Mouse (Mus musculus): Measurements from ENCODE around the gene Dnajc8. TPM values are rescaled to one million over a fixed set of nuclear protein-coding genes. Genes with fewer than 3 reads are reported as not detected.
"Not testable (repeated sequence)": the region's sequence is repeated elsewhere in the genome, so short reads cannot be mapped to it uniquely, and the experiment has no call there.

Gene Dnajc8
- total RNA-seq, 2 experiments from 2014 or later: 85.4 to 90.8 TPM

DNA sequence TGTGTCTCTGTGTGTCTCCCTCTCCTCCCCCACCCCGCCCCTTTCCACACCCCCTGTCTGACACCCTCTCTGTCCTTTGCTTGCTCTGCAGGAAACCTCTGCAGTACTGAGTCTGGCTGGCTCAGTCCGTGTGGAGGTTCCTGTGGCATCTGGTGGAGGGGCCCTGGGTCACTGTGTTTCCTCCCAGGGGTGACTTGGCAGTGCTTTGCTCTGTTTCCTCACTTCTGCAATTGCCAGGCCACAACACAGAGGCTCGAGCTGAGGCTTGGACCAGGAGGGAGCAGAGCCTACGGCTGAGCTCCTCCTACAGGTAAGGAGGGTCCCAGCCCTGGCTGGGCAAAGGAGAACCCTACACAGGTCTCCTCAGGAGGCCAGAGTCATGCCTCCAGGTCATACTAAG is 28.6 kb downstream of the Dnajc8 start, which contains the start of gene Ptafr:
Gene Ptafr, plus strand, starts transcription at position 103 of the 400 bp plus-strand sequence.
- no peak for DNase-seq (ENCODE audit: low spot score in 2 of 2)

DNA sequence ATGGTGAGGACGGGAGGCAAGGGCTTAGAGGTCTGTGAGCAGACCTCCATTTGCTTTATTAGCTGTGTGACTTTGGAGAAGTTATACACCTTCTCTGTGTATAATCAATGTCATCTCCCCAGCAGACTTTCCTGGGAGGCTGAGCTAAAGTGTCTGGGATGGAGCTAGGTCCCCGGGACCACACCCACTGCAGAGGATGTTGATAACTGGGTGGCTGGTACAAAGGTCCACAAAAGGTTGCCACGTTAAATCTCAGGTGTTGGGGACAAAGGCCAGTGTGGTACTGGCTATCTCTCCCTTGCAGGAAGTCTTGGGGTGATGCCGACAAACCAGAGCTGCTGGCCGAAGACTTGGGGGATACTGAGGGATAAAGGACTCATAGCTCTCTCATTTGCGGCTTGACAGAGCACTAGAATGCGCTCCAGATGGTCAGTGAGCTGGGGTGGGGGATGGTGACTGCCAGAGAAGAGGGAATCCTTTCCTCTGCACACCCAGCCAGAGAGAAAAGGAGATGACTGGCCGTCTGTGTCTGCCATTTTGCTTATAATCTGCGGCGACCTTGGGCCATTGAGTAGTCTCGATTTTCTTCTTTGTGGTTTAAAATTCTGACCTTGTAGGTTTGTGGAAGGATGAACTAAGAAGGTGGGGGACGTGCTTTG is 29.9 kb downstream of the Dnajc8 start:
- no peak for DNase-seq (ENCODE audit: low spot score in 2 of 2)

DNA sequence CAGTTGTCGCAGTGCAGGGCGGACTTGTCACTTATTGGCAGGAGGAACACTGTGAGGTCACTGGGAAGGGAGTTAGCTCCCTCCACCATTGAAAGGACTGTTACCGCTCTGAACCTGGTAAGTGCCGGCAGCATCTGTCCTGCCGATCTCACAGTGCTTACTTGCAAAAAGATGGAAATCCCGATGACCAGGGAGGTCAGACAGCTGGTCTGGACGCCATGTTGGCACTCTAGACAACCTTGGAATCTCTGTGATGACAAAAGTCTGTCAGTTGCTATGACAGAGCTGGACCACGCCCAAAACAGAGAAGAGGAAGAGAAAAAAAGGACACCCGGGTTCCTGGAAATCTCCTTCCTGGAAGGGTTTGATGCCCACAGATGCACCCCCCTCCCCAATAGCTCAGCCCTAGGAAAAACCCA is 32.0 kb downstream of the Dnajc8 start:
- no peak for DNase-seq (ENCODE audit: low spot score in 2 of 2)

DNA sequence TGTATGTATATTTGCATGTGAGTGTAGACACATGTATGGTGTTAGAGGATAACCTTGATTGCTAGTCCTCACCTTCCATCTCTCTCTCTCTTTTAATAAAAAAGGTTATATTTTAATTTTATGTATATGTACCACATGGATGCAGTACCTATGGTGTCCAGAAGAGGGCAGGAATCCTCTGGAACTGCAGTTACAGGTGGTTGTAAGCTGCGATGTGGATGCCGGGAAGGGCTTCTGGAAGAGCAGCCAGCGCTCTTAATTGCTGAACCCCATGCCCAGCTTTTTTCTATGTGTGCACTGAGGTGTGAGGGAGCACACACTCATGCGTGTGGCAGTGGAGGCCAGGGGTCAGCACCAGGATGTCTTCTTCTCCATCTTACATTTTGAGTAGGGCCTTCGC is 33.8 kb downstream of the Dnajc8 start:
- no peak for DNase-seq (ENCODE audit: low spot score in 2 of 2)

DNA sequence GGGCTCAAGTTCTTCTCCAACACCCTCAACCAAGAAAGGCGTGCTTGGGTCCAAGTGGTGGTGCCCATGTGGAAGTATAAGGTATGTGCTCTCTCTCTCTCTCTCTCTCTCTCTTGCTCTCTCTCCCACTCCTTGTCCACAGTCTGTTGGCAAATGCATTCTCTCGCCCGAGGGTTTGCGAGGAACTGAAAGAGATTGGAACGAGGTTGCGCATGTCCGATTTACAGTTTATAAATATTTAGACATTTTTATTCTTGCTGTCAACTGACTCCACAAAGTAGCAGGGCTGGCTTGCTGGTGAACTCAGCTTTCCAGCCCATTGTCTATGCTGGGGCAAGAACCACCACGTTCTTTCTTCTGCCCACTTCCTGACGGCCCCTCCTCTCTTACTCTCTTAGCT is 35.8 kb downstream of the Dnajc8 start:
- DNase-seq (ENCODE audit: low spot score in 2 of 2): no peak

DNA sequence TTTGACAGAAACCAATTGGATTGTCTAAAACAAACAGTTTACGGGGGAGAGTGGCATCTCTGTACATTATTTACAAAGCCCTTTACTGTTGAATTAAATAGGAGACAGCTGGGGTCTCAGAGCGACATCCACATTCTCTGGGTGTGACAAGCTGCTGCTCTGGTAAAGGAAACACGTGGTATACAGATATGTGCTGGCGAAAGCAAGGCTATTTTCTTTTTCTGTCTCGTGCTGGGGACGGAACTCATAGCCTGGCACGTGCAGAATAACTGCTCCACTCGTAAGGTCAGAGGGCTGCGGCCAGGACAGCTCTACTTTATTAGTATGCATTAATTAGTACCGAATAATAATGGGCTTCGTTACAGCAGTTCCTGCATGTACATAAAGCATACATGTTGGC is 38.0 kb downstream of the Dnajc8 start:
- no peak for DNase-seq (ENCODE audit: low spot score in 2 of 2)

DNA sequence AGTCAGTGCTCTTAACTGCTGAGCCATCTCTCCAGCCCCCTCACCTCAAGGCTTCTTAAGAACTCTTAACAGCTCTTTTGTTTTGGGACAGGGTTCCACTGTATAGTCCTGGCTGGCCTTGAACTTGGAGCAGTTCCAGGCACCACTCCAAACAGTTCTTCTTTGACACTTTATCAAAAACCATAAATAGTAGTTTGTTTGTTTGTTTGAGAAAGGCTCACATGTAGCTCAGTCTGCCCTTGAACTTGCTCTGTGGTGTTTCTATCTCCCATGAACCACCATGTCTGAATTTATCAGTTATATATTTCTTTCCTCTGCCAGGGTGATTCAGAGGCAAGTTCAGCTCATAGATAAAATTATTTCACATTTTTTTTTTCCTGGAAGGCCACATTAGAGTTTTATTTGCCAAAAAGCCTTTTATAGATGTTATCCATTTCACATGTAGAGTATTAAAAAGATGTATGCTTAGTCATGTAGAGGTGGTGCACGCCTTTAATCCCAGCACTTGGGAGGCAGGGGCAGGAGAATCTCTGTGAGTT is 39.5 kb downstream of the Dnajc8 start:
- DNase-seq (ENCODE audit: low spot score in 2 of 2): no peak

DNA sequence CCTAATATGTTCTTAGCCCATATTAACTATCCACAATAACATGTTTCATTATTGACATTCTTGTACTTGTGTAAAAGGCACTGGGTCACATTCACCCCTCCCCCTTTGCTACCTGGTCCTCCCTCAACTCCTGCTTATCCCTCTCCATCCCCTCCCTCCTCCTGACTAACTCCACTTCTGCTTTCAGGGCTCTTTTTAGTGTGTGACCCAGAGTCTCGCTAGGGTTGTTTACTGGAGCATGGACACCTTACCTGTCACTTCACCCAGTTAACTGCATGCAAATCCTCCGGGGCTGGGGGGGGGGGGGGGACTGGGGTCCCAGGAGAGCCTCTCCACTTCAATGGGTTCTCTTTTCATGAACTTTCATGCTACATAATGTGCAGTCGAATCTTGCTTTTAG is 48.4 kb downstream of the Dnajc8 start:
- no peak for DNase-seq (ENCODE audit: low spot score in 2 of 2)

DNA sequence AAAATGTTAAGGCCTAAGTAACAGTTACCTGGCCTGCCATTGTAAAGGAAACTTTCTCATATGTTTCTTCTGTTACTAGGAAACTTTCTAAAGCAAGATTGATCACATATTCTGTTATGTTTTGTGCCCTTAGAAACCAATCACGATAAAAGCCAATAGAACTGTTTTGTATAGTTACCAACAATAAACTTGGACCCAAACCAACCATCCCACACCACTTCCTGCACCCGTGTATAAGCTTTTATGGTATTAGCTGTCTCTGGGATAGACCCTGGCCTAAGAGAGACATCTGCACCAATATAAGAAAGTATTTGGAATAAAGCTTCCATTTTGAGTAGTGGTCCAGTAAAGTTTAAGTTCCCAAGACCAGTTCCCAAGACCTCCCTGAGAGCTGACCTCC is 49.6 kb downstream of the Dnajc8 start:
- DNase-seq (ENCODE audit: low spot score in 2 of 2): no peak

DNA sequence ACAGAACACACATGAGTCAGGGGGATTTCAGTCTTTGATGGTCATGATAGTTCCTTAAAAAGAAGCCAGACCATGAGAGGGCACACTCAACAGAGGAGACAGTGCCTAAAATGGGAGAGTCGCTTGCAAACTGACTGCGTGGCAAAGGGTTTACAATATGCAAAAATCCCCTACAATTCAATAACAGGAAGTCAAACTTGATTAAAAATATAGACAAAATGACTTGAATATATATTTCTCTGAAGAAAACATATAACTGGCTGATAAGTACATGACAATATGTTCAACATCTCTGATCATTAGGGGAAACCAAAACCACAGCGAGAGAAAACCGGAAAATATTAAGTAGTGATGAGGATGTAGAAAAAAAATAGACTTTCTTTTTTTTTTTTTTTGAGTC is 50.9 kb downstream of the Dnajc8 start:
- DNase-seq (ENCODE audit: low spot score in 2 of 2): no peak

DNA sequence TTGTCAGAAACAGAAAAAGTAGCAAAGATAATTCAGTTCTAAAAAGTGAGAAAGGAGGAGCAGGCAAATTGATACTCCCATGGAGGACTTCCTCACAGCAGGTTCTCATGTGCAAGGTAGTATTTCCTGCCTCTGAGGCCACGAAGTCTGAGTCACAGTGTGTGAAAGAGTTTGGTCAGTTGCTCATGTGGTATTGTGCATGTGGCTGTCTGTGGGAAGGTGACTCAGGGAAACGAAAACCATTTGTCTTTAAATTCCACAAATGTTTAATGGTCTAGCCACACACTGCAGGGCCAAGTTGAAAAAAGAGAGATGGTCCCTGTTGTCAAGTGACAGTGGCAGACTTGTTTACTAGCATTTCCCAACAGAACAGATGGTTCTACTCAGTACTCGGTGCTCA is 53.2 kb downstream of the Dnajc8 start:
- no peak for DNase-seq (ENCODE audit: low spot score in 2 of 2)

DNA sequence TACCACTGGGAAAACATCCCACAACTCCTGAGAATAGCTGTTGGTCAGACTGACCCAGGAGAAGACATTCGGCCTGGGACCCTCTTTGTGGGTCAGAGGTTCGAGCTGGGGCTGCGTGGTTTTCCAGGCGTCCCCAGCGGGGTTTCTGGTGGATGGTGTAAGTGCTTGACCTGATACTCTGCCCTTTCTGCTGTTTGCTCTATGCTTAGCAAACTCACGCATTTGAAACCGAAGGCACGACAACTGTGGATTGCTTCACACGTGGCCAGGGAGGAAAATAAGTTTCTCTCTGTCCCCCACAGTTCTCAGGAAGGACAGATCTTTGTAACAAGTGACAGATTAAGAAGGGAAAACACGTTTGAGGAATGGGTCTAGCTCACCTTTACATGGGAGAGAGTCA is 55.3 kb downstream of the Dnajc8 start:
- no peak for DNase-seq (ENCODE audit: low spot score in 2 of 2)

DNA sequence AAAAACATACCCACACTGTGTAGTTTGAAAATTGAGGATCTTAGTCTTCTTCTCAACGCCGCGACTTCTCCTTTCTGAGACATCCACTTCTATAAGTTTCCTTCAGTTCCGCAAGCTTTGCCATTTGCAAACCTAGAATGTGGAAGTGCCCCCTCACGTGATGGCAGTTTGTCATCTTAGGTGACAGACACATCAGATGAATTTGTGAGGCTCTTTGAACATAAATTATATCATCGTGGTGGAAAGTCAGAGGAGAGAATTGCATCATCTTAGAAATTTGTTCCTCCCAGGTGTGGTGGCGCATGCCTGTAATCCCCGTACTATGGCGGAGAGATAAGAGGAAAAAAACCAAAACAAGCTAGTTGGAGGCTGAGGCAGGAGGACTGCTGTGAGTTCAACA is 57.6 kb downstream of the Dnajc8 start:
- DNase-seq (ENCODE audit: low spot score in 2 of 2): no peak

DNA sequence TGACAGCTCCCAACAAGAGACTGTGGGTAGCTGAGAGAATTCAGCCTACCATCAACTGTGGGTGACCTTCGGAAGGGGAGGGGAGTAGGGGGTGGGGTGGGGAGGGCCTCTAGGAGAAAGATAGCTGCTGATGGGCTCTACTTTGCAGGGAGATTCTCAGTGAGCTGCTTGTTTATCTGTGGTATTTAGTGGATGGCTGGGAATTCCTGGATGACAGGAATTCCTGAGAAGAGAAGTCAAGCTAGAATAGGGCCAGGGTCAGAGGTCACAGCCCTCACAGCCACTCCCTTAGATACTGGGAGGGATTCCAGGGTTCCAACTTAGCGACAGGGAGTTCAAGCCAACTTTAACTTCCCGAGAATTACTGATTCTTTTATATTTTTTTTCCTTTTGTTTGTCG is 58.8 kb downstream of the Dnajc8 start:
- no peak for DNase-seq (ENCODE audit: low spot score in 2 of 2)

DNA sequence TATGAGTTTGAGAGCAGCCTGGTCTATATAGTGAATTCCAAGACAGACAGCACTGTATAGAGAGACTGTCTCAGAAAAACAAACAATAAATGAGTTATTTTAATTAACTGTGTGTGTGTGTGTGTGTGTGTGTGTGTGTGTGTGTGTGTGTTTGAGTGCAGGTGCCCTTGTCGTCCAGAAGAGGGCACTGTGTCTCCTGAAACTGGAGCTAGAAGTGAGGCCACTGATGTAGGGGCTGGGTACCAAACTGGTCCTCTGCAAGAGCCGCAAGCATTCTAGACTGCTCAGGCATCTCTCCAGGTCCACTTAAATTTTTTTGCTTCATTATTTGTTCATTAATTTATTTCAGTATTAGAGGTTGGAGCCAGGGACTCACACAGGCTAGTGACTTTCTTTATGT is 63.5 kb downstream of the Dnajc8 start:
- no peak for DNase-seq (ENCODE audit: low spot score in 2 of 2)

DNA sequence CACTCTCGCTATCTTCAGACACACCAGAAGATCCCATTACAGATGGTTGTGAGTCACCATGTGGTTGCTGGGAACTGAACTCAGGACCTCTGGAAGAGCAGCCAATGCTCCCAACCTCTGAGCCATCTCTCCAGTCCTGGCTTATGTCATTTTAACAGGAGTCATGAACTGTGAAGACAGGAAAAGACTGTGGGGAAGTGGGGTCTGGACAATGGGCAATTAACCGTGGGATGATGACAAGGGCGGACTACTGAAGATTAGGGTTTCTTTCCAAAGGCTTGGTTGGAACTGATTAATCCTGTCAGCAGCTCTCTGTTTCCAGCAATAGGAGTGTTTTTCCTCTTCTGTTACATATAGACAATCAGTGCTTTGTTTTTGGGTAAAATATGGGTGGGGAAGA is 64.4 kb downstream of the Dnajc8 start:
- no peak for DNase-seq (ENCODE audit: low spot score in 2 of 2)

DNA sequence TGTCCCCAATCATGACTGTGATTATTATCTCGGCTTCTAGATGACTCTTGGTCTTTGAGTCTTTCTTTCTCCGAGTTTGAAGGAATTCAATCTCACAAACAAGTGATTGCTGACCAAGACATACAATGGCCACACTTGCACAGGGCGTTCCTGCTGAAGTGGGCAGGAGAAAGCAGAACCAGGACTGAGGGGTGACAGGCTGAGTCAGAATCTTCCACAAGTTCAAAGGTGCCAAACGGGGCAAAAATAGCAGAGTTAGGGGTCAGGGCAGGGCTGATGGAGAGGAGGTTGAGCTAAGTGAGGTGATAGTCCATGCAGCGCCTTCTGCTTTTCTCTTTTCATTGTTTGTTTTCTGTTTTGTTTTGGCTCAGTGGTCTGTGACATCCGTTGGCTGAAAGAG is 65.1 kb downstream of the Dnajc8 start:
- no peak for DNase-seq (ENCODE audit: low spot score in 2 of 2)

DNA sequence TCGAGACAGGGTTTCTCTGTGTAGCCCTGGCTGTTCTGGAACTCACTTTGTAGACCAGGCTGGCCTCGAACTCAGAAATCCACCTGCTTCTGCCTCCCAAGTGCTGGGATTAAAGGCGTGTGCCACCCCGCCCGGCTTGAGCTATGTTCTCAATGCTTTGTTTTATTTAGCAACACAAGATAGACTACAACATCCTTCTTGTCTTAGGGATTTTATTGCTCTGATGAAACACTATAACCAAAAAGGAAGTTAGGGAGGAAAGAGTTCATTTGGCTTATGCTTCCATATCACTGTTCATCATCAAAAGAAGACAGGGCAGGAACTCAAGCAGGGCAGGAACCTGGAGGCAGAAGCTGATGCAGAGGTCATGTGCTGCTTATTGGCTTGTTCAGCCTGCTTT is 65.9 kb downstream of the Dnajc8 start:
- DNase-seq (ENCODE audit: low spot score in 2 of 2): not testable (repeated sequence)

Other genes starting within 250 kb of the Dnajc8 start
- gene Rab42, start 232.2 kb upstream of the Dnajc8 start, total RNA-seq (2021): 1 to 10 TPM; 1.9 to 2.7 TPM
- 10 to 100 TPM; 24.3 to 26.2 TPM for gene Trnau1ap, start 206.0 kb upstream of the Dnajc8 start, total RNA-seq (2021)
- 10 to 100 TPM; 11.6 to 13.2 TPM for gene Rcc1, start 181.9 kb upstream of the Dnajc8 start, total RNA-seq (2021)
- gene Phactr4, start 113.1 kb upstream of the Dnajc8 start, total RNA-seq (2021): 10 to 100 TPM; 10.3 to 11.8 TPM
- gene Med18, start 71.6 kb upstream of the Dnajc8 start, total RNA-seq (2021): 10 to 100 TPM in 1 of 2 experiments, 1 to 10 TPM in 1; 9.7 to 10.7 TPM
- gene Sesn2, start 25.0 kb upstream of the Dnajc8 start, total RNA-seq (2021): 10 to 100 TPM; 10.6 to 11.4 TPM
- 100 to 1,000 TPM; 462 to 494 TPM for gene Atpif1, start 1.9 kb upstream of the Dnajc8 start, total RNA-seq (2021)
- gene Ptafr, start 28.5 kb downstream of the Dnajc8 start, total RNA-seq (2021): 1 to 10 TPM; 1.4 to 1.7 TPM
- gene Eya3, start 103.4 kb downstream of the Dnajc8 start, total RNA-seq (2021): 10 to 100 TPM; 32.3 to 34.6 TPM
- gene Xkr8, start 197.0 kb downstream of the Dnajc8 start, total RNA-seq (2021): 1 to 10 TPM; 4.7 to 6.9 TPM
- 1 to 10 TPM; 5.8 to 6.1 TPM for gene Smpdl3b, start 221.7 kb downstream of the Dnajc8 start, total RNA-seq (2021)
- 10 to 100 TPM; 15.4 to 16.5 TPM for gene Rpa2, start 232.8 kb downstream of the Dnajc8 start, total RNA-seq (2021)

Measured in left cerebral cortex, adult 18-20 months (tissue).